Mouse (Mus musculus) layer of hippocampus, adult 2 months (tissue): ENCODE results near the gene Pnrc2. TPM values are rescaled to one million over a fixed set of nuclear protein-coding genes. Genes with fewer than 3 reads are reported as not detected.

Experiments
- DNase-seq, 2 experiments: peaks; one replicate each; pipeline ENCODE4 v3.0.0; 2022; ENCODE audit warnings: low spot score in 2 of 2
- H3K27ac ChIP-seq: fragments of 200-600 bp; 2 replicates; pipeline ENCODE4 v1.8.1; 2022
- H3K4me3 ChIP-seq: fragments of 200-600 bp; 2 replicates; pipeline ENCODE4 v1.8.1; 2022; ENCODE audit warnings: mild to moderate bottlenecking
- CTCF ChIP-seq: fragments of 200-600 bp; conservative IDR thresholded peaks from 2 replicates; pipeline ENCODE4 v1.8.1; 2022; ENCODE audit warnings: antibody characterized with exemption, mild to moderate bottlenecking, moderate library complexity
- total RNA-seq, 2 experiments: library from RNA; stranded (reverse); gene quantifications; 2 replicates each; pipeline ENCODE4 v1.2.3; 2021

Pnrc2 gene
- total RNA-seq, 2 experiments from 2014 or later = 52.7 to 54.8 TPM

DNA sequence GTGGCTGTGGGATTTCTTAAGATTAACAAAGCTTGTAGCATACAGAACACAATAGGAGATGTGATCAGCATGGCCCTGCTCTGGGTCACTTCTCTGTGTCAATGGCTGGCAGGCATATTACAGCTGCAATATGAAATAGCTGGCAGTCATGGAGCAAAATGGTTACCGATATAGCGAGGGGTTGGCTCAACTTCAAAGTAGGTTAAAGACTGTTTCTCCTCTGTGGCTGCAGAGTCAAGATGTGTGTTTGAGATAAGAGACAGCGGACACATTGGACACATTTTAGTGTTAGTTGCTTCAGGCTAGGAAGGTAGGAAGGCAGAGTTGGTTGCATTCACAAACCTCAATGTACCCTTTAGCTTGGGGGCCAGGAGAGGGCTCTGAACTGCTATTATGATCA lies 33.0 kb upstream of the Pnrc2 start:
- Histone ChIP-seq H3K4me3 (no peak overlapping the region), H3K27ac (no peak overlapping the region)
- no peak for TF ChIP-seq CTCF
- DNase-seq = no peak

DNA sequence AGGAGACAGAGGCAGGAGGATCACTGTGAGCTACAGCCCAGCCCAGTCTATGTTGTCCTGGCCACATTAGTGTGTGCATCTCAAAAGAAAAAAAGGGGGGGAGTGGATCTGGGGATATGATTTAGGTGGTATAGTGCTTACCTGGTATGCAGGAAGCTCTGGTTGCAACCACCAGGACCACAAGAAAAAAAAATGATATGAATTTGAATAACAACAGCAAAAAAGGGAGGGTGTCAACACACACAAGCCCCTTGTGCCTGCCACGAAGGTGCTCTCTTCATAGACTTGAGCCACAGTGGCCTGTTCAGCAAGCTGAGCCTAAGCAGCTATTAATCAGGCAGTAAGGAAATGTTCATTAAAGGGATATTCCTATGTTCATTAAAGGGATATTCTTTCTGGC lies 31.2 kb upstream of the Pnrc2 start:
- DNase-seq = no peak
- TF ChIP-seq CTCF = no peak
- no peak overlapping the region for H3K4me3 ChIP-seq
- H3K27ac ChIP-seq = no peak overlapping the region

DNA sequence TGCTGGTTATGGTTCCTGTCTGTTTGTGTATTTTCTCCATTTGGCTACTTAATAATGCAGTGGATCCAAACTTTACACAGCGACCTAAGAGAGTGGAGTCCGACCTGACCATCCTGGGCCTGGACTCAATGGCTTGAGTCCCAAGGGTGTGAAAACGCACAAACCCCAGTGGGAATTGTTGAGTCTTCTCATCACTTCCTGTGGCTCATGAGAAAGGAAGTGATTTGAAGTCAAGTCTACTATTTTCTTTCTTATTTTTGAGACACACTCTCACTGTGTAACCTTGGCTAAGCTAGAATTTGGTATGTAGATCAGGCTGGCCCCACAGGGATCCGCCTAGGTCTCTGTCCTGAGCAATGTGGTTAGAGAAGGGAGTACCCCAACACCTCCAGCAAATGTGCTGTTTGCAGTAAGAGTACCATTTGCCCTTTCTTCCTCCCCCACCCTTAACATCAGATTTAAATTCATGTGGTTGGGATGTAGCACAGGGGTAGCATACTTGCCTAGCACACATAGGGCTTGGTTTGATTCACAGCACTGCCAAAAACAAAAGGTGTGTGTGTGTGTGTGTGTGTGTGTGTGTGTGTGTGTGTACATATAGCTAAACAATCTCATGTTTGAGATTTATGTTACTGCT lies 29.1 kb upstream of the Pnrc2 start:
- TF ChIP-seq CTCF = no peak
- Histone ChIP-seq H3K27ac (no peak overlapping the region), H3K4me3 (no peak overlapping the region)
- DNase-seq = no peak

DNA sequence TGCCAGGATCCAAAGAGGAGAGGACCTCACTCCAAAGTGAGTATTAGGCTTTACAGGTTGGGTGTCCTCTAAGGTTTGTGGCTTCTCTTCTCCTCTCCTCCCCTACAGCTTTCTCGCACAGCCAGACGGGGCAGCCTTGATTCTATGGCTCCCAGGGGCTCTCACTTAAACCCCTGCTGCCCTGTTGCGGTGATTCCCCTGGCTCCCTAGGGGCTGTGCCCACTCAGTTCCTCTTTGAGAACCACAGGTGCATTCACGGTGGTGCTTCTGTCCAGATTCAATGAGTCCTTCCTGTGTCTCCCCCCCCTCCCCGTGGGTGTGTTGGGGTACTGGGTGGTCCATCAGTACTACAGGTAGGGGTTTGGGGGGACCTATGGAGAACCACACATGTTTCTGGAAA lies 26.4 kb upstream of the Pnrc2 start:
- DNase-seq = no peak
- no peak for TF ChIP-seq CTCF
- Histone ChIP-seq H3K27ac (no peak overlapping the region), H3K4me3 (no peak overlapping the region)

DNA sequence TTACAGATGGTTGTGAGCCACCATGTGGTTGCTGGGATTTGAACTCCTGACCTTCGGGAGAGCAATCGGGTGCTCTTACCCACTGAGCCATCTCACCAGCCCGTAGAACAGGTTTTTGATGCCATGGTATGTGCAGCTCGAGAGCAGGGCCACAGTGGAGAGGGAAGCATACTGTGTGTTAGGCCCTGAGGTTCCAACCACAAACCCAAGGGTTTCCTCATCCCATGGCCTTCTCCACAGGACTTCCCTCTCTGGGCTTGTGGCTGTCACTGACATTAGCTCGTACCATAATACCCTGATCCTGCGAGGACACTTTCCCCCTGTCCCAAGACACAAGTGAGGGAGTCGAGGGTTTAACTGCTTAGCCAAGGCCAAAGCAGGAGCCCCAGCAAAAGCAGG lies 25.4 kb upstream of the Pnrc2 start:
- no peak for DNase-seq
- no peak overlapping the region for H3K4me3 ChIP-seq
- H3K27ac ChIP-seq = no peak overlapping the region
- no peak for TF ChIP-seq CTCF

DNA sequence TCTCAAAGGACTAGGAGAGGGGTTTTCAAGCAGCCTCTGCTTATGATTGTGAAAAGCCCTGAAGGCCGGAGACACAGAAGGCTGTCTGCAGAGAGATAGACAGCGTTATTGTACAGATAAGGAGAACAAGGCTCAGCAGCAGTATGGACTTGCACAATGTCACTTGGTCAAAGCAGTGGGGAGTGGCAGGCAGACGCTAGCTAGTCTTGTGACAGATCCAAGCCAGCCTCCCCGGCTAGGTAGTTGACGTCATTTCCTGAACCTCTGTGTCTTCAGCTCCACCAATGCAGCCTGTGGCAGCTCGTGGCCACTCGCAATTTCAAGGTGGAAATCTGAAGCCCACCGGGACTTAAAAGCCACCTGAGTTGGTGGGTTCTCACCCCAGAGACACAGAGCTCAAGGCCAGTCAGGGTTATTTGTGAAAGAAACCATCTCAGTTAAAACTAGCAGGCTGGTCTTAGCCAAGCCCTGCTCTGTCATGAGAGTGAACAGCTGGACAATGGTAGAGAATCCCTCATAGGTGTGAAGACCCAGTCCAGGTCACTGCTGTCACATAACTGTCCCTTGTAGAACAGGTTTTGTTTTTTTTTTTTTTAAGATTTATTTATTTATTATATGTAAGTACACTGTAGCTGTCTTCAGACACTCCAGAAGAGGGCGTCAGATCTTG lies 24.9 kb upstream of the Pnrc2 start:
- H3K4me3 ChIP-seq = no peak overlapping the region
- no peak for TF ChIP-seq CTCF
- DNase-seq = no peak
- no peak overlapping the region for H3K27ac ChIP-seq

DNA sequence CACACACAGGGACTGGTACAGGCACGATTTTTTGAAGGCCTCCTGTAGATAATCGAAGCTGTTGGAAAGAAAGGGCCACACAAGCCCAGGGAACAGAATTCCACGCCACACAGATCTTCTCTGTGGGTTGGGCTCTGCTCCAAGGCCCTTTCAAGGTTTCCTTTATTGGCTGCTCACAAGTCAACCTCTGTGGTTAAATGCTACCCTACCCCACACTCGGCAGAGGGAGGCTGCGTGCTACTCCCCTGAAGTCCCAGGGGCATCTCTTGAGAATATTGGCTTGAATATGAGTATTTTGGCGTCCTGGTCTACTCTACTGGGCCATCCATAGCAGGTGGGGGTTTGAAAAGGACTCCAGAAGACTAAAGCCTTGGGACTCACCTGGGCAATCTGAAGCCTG lies 22.5 kb upstream of the Pnrc2 start:
- Histone ChIP-seq H3K4me3 (no peak overlapping the region), H3K27ac (no peak overlapping the region)
- no peak for TF ChIP-seq CTCF
- no peak for DNase-seq

DNA sequence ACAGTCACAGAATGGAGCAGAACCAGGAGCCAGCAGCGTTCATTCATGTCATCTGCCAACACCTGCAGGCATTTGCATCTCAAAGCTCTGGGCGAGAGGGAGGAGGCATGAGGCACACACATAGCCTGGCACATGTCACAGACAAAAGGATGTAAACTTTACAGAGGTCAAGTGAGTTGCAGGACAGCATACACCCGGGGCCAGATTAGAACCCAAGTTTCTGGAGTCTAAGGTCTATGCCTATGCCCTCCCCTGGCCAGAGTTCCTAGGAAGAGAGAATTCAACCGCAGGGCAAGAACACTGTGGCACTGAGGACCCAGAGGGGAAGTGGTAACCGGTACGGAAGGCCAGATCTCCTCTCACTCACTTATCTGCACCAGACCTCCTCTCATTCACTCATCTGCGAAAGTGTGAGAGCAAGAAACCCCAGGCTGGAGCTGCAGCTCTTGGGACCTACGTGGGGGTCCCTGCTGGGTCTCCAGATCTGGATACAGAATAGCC lies 21.5 kb upstream of the Pnrc2 start, which contains the start of gene Cnr2:
Cnr2 (plus strand) TSS at position 324 of the 501 bp plus-strand sequence.
- H3K27ac ChIP-seq = no peak within 1 kb of the TSS
- no peak for TF ChIP-seq CTCF
- no peak within 1 kb of the TSS for H3K4me3 ChIP-seq
- DNase-seq = no peak

DNA sequence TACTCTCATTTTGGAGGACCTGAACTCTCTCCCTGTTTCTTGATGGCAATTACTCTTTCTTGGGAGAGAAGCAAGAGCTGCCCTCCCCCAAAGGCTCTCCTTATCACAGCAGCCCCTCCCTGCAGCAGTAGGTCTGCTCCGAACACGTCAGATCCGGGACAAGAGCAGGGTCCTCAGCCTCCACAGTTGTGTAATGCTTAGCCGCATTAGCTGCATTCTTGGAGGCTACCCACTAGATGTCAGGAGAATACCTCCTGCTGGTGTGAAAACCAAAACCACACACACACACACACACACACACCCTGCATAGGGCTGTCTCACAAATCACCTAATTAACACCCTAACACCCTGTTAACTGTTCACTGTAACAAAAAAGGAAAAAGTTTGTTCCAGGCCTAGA lies 19.2 kb upstream of the Pnrc2 start:
- Histone ChIP-seq H3K27ac (no peak overlapping the region), H3K4me3 (no peak overlapping the region)
- DNase-seq = no peak
- TF ChIP-seq CTCF = peak; percentile 57

DNA sequence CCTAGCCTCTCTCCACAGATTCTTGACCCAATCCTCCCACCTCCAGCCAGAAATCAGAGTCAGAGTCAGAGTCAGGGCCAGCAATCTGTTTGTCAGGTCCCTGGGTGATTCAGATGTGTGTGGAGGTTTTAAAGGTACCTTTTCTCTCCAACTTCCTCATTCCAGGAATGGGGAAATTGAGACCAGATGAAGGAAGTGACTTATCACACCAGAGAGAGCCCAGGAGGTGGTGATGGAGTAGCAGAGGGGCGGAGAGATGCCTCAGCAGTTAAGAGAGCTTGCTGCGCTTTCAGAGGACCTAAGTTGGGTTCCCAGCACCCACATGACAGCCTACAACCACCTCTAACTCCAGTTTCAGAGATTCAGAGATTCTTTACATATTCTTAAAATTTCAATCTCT lies 17.9 kb upstream of the Pnrc2 start:
- no peak for TF ChIP-seq CTCF
- no peak for DNase-seq
- no peak overlapping the region for H3K4me3 ChIP-seq
- no peak overlapping the region for H3K27ac ChIP-seq

DNA sequence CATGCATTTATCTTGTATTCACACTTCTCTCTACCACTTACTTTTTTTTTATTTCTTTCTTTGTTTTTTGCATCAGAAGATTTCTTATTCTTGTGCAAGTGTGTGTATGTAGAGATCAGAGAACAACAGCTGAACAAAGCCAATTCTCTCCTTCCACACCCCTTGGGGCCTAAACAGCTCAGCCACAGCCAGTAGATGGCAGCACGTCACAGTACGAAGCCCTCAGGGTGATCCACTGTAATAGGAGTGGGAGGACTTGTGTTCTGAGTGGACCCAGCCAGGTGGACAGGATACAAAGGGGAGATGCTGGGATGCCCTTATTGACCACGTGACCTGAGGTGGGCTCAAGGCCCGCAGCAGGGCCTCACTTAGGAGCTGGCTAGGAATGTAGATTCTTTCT lies 16.2 kb upstream of the Pnrc2 start:
- DNase-seq = peak; percentile 47 to 77
- Histone ChIP-seq H3K4me3 (no peak overlapping the region), H3K27ac (no peak overlapping the region)
- peak; percentile 90 for TF ChIP-seq CTCF

DNA sequence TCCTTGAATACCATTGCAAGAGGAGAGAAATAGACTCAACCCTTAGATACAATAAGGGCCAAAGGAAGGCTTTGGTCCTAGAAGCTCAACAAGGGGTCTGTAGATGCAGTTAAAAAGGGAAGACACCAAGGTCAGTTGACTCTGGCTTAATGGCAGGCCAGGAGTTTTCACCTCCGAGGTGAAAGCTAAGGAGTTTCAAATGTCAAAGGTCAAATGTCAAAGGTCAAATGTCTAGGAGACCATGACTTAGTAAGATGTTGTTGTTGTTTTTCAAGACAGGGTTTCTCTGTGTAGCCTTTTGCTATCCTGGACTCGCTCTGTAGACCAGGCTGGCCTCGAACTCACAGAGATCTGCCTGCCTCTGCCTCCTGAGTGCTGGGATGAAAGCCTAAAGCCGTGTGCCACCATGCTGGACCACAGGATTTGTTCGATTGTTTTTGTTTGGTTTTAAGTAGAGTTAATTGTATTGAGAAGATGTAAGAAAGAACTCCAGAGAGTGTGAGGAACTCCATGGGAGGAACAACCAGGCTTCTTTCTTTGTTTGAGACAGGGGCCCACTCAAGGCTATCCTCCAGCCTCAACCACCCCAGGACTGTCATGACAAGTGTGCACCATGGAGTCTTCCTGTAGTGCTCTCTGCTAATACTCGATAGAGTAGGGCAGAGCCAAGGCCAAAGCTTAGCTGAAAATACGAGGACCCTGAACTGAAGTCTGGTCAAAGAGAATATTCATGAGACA lies 15.7 kb upstream of the Pnrc2 start:
- no peak for TF ChIP-seq CTCF
- no peak overlapping the region for H3K27ac ChIP-seq
- DNase-seq = no peak
- H3K4me3 ChIP-seq = no peak overlapping the region

DNA sequence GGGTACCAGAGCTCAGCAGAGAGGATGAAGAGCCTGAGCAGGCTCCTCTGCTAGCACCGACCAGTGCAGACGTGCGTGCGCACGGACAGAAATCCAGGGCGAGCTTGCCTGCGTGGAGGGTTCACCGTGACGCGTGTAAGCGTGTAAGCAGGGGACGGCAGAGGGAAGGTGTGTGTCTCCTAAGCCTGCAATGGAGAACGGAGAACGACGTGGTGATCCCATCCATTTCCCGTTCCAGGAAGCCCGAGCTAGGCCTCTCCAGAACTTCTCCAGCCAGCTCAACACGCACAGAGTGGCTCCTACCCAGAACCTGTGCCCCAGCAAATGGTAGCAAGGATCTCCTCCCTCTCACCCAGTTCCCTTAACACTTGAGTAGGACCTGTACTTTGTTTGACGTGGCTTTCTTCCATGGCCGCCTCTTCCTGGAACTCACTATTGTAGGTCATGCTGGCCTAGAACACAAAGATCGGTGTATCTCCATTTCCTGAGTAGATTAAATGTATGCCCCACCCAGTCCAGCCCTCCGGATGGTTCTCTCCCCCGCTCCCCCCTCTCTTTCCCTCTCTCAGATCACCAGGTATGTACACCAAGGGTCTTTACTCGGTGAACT lies 14.9 kb upstream of the Pnrc2 start:
- H3K4me3 ChIP-seq = no peak overlapping the region
- no peak for DNase-seq
- no peak for TF ChIP-seq CTCF
- no peak overlapping the region for H3K27ac ChIP-seq
